Mouse (Mus musculus): ENCODE measurements at regions not wholly inside any gene's neighbourhood (a gene's known extent, or its start where the extent isn't known, plus 50 kb on each side); places are given as distances from the start of the nearest gene placed in this dataset.
"Not testable (repeated sequence)": the region's sequence is repeated elsewhere in the genome, so short reads cannot be mapped to it uniquely, and the experiment has no call there.

DNA sequence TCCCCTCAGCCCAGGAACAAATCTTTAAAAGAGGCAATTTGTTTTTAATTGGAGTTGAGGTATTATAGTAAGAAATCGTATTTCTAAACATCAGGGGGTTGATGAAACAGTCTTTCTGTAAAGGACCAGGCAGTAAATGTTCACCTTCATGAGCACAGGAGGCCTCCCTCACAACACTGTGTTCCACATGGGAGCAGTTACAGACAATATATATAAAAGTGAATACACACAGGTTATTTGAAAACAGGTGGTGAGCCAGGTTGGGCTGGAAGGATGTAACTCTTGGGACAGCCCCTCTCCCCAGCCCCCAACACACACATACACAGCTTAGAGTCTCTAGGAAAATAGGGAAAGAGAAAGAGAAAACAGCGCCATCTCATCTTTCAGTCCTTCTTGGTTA, 105.8 kb upstream of the Dyrk2 start:
- DNase-seq, result no peak

DNA sequence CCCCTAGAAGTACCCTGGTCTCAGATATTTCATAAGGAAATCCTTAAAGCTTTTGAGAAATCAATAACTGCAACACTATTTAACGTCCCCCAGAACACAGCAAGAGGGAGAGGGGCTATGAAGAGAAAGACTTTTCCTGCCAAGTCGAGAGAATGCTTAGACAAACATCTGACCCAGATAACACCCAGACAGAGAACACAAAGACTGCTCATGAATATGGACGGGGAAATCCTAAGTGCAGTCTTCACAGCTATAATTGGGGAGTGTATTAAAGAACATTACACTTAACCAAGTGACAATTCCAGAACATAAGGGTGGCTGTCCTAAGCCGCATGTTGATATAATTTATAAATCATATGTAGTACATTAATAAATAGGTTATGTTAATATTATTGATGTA, 103.3 kb upstream of the Dyrk2 start:
- no peak for DNase-seq

DNA sequence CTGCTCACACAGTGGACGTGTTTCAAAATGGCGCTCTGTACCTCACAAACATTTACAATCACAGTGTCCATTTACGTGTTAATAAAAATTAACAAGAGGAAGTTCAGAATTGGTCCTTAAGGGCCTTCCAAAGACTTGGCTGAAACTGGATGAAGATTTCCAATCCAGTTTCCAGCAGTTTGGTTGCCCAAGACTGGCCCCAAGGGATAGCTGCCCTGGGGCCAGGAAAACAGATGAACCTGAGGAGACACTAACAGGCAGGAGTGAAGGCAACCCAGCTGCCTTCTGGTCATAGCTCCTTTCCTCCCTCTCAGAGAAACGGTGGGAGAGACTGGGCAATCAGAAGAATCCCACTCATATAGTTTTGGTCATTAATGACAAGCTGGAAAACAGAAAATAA, 102.6 kb upstream of the Dyrk2 start:
- DNase-seq, result no peak

DNA sequence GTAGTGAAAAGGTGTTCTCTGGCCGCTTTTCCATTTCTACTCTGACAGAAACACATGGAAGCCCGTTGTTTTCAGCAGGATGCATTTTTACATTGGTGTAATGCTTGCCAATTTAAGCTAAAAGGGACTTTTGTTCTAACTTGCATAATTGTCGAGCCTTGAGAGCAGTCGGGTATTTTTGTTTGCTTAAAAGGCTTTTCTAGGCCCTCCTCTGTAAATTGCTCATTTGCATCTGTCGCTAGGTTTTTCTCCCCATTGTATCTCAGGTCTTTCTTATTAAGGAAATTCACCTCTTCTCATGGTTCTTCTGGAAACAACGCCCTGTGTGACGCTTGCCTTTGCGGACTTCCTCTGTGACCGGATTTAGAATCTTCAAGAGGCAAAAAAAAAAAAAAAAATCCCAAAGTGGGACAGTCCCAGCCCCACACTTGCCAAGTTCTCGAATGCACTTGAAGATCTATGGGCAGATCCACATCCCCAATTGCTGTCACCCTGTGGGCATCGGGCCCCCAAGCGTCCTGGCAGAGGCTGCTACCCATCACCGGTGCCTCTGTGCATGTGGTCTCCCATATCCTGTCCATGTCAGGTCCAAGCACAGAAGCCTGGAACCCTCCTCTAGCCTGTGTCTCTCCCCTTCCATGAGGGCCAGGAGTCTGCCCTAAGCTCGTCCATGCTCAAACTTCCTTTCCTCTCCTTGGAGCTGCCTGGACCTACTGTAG, 100.6 kb upstream of the Dyrk2 start:
- DNase-seq, result no peak

DNA sequence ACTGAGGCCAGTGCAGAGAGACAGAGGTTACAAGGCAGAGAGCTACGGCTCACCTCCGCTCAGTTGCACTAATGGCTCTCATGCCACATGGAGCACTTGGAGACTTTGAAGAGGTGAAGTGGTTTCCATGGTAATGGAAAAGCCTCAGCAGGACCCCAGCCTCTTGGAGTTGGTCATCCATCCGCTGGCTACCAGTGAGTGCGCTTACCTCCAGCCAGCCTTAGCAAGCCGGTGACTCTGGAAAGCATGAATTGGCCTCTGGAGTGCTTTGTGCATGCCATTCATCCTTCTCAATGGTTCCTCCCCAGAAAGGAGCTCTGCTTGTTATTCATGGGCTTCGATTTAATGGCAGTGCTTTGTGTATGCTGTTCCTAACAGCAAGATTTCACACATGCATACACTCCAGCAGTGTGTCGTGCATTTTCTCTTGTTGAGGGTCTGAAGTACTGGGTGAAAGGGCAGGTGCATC, 91.7 kb upstream of the Dyrk2 start:
- no peak for DNase-seq

DNA sequence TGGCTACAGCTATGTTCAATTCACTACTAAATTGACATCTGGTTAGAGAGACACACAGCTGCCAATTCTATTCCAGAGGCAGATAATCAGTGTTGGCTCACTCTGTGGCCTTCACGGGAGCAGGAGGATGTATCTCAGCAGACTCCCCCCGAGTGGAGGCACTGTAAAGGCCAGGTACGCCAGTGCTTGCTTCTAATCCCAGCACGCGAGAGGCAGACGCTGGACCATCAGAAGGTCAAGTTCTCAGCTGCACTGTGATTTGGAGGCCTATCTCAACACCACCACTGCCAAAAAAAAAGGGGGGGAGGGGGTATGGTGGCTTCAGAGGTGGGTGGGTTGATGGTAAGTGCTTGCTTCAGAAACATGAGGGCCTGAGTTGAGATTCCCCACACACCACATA, 90.1 kb upstream of the Dyrk2 start:
- no peak for DNase-seq

DNA sequence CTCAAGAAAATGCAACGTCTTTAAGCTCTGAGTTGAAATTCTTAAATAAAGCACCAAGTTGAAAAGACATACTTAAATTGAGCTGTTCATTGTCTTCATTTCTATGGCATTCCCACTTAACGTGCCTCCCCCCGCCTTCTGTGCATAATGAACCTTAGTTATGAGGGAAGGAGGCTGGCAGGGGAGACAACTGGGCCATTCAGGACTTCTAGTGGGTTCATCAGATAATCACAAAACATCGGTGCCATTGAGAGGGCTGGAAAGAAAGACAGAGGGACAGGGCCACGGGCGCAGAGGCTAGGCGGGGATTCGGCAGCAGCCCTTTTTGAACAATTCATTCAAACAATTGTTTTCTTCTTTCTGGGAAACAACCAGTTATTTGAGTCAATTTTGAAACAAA, 89.6 kb upstream of the Dyrk2 start:
- no peak for DNase-seq

DNA sequence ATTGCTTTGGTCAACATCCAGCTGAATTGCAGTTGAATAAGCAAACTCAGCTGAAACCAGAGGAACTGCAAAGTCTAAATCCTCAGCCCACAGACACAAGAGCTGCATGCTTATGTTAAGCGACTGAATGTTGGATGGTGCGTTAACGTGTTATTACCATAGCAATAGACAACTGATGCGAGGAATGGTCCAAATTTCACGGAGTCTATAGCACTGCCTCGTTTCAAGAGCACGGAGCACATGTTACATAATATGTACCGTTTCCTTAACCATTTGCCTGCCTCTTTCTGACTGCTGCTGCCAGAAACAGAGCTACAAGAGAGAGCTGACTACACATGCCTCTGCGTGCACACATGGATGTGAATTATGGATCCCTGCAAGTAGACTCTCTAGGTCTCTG, 86.3 kb upstream of the Dyrk2 start:
- no peak for DNase-seq

DNA sequence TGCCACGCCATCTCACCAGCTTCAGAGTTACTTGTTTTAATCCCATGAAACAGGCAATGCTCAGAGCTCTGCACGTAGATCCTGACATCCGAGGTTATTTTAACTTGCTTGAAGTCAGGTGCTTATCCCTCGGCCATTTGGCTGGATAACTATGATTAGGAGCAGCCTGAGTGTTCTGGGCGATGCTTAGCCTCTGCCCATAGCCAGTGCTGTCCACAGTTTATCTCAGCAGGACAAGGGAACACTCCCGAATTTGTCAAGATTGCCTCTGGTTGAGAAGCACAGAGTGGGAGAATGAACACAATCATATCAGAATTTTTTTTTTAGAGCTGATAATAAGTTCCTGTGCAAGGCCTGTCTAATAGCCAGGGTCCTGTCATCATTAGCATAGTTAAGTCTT, 83.4 kb upstream of the Dyrk2 start:
- no peak for DNase-seq

DNA sequence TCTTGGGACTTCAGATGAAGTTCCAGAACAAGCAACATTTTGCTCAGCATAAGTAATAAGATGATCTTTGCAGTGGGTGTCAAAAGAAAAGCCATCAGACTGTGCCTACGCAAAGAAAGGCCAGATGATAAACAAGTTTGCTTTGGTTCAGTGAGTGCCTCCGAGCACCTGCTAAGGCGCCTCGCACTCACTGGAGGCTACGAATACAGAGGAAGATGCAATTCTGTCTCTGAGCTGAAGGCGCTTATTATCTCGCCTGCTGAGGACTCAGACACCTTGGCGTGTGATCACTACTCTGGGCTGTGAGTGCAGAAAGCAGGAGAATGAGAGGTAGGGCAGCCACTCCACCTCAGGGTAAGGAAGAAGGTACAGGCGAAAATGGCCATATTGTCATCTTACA, 82.7 kb upstream of the Dyrk2 start:
- no peak for DNase-seq

DNA sequence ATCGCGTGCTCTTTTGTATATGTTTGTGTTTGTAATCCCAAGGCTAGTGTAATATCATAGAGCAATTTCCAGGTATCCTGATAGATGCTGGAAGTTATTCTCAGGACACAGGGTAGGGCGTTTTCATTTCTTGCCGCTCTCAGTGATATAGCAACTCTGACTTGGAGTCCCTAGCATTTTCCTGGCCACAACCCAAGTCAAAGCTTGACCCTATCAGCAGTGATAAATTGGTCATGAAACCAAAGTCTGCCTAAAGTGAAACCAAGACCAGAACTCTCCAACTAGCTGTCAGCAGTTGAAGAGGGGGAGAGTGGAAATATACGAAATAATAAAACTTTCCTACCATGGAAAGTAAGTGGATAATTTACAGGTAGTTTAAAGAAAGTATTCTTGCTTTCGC, 77.7 kb upstream of the Dyrk2 start:
- DNase-seq, result peak; percentile 74

DNA sequence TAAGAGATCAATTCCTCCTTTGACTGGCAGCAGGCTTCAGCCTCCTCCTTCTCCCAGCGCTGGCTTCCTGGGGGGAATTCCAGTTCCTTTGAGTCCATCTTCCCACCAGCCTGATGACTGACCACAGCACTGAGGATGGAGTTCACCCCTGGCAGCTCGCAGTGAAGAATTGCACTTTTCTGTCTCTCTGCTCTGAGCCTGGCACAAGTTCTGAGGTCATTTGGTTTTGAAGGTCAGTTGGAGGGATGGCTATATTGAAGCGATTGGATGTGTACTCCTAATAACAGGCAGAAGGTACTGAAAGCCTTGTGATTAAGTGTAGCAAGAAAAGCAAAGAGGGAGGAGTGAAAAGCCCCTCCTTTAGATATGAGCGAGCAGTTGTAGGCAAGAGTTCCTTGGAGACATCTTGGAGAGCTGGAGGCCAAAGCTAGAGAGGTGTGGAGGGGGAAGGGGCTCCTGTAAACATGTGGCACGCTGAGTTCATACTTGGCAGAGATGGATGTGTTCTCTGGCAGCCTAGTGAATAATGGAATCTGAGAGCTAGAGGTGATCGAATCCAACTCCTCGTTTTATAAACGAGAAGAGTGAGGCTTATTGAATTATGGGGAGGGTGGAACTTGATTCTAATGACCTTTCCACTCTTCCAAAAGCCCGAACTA, 77.1 kb upstream of the Dyrk2 start:
- DNase-seq, result no peak

DNA sequence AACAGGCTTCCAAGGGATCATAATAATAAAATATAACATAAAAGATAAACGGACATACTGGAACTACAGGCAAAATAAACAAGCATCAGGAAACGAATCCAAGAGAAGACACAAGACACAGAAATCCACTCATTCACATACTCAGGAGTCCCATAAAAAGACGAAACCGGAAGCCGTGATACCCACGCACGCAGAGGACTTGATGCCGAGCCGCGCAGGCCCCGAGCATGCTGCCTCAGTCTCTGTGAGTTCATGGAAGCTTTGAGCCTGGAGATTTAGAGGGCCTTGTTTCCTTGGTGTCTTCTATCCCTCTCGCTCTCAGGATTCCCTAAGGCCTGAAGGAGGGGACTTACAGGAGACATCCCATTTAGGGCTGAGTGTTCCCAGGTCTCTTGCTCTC, 57.3 kb upstream of the Dyrk2 start:
- peak; percentile 46 for DNase-seq

DNA sequence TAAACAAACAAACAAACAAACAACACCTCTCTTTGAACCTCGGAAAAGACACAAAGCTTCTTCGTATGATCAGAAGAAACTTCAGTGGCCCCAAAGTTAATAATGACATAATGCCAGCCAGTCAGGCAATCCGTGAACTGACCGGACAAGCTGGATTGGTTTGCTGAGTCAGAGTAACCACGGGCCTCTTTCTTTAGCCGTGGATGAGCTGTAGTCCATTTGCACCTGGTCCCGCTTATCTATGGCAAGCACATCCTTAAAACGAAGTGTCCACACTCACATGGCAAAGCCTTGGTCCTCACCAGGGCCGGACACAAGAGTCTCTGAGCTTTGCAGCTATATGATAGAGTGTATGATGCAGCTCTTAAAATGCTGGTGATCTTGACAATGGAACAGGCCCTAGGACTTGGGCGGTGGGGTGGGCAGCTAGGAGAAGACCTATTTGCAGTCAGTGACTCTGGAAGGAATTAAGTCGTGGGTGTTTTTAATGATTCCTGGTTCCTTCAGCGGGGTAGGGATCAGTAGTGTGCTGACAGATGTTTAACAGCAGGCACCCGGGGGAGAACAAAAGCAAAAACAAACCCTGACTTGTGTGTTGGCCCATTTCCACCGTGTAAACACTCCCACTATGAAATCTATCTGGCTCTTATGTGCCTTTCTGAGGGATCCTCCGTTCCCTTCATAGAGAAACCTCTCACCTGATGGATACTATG, 53.6 kb upstream of the Dyrk2 start:
- no peak for DNase-seq

DNA sequence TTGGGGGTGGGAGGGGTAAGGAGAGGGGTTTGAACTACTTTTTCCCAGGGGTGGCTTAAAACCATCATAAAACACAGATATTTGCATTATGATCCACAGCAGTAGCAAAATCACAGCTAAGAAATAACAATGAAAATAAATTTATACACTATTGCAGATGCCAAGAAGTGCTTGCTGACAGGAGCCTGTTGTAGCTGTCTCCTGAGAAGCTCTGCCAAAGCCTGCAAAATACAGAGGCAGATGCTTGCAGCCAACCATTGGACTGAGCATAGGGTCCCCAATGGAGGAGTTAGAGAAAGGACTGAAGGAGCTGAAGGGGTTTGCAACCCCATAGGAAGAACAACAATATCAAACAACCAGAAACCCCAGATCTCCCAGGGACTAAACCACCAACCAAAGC, 52.1 kb upstream of the Dyrk2 start:
- not testable (repeated sequence) for DNase-seq

All from kidney, postnatal 10 days (tissue).